Mouse (Mus musculus) spleen, adult 12 weeks (tissue): Measurements from ENCODE around the gene Prpsap1.
"Not testable (repeated sequence)": the region's sequence is repeated elsewhere in the genome, so short reads cannot be mapped to it uniquely, and the experiment has no call there.

Experiments
- DNase-seq: peaks from one replicate; pipeline ENCODE4 v3.0.0; 2022; ENCODE audit warnings: low spot score

Prpsap1 gene

GRCm38 (mm10) chr11:116428872-116429859 is 64.8 kb downstream of the Prpsap1 start:
- no peak for DNase-seq

- no peak for DNase-seq
Measured at GRCm38 (mm10) chr11:116426852-116427575, 67.0 kb downstream of the Prpsap1 start.

- not testable (repeated sequence) for DNase-seq
Measured at GRCm38 (mm10) chr11:116426328-116426727, 67.7 kb downstream of the Prpsap1 start.

- no peak for DNase-seq
Measured at GRCm38 (mm10) chr11:116424621-116425407, 69.2 kb downstream of the Prpsap1 start.

GRCm38 (mm10) chr11:116423782-116424620 is 70.0 kb downstream of the Prpsap1 start:
- peak; percentile 52 for DNase-seq

- DNase-seq: no peak
Measured at GRCm38 (mm10) chr11:116423214-116423613, 70.8 kb downstream of the Prpsap1 start.

GRCm38 (mm10) chr11:116422562-116422961 is 71.4 kb downstream of the Prpsap1 start:
- DNase-seq: no peak

- no peak for DNase-seq
Measured at GRCm38 (mm10) chr11:116421102-116421501, 72.9 kb downstream of the Prpsap1 start.
